Mouse (Mus musculus): ENCODE data around the gene Med13l. TPM values are rescaled to one million over a fixed set of nuclear protein-coding genes. Genes with fewer than 3 reads are reported as not detected.

Med13l gene
- total and polyA plus RNA-seq, 2 experiments: 4.2 to 5.0 TPM

GRCm38 (mm10) chr5:118797811-118798210, 237.3 kb downstream of the Med13l start:
- no peak for TF ChIP-seq CTCF (IDR thresholded peaks at IDR 0.05; ENCODE audit: low read depth, low read length)
- no peak for TF ChIP-seq POLR2A (IDR thresholded peaks at IDR 0.05; ENCODE audit: extremely low read depth, insufficient read depth, low read length)
- no peaks in the 10 kb centered on the region for H3K36me3 ChIP-seq (ENCODE audit: control insufficient read depth, insufficient read depth, low read length)
- WGBS: 89% methylated on average over 11 of the region's 11 CpGs
- no peak for DNase-seq (ENCODE audit: extremely low read depth, low read depth, low spot score)
- H3K4me1 ChIP-seq (ENCODE audit: control insufficient read depth, insufficient read depth, low read length): peaks cover 3% of the 10 kb centered on the region; the same call in 1 of the 2 replicates
- no peak overlapping the region for H3K27ac ChIP-seq (replicated peaks; ENCODE audit: insufficient read depth, low read depth, low read length)
- no peak overlapping the region for H3K4me3 ChIP-seq (ENCODE audit: insufficient read depth, low read depth, low read length)
- H3K27me3 ChIP-seq (ENCODE audit: control insufficient read depth, insufficient read depth, low read length): no peaks in the 10 kb centered on the region
- no peak overlapping the region for H3K9ac ChIP-seq (ENCODE audit: low read depth, low read length)
- no peaks in the 10 kb centered on the region for H3K79me2 ChIP-seq (ENCODE audit: control insufficient read depth, insufficient read depth, low read length)

GRCm38 (mm10) chr5:118801592-118801991, 241.1 kb downstream of the Med13l start:
- 32% methylated on average over 5 of the region's 5 CpGs for WGBS
- TF ChIP-seq POLR2A (IDR thresholded peaks at IDR 0.05; ENCODE audit: extremely low read depth, insufficient read depth, low read length) (no peak), CTCF (IDR thresholded peaks at IDR 0.05; ENCODE audit: low read depth, low read length) (no peak)
- peaks cover 3% of the 10 kb centered on the region; the same call in 1 of the 2 replicates for H3K4me1 ChIP-seq (ENCODE audit: control insufficient read depth, insufficient read depth, low read length)
- no peak overlapping the region for H3K4me3 ChIP-seq (ENCODE audit: insufficient read depth, low read depth, low read length)
- no peaks in the 10 kb centered on the region for H3K79me2 ChIP-seq (ENCODE audit: control insufficient read depth, insufficient read depth, low read length)
- DNase-seq (ENCODE audit: extremely low read depth, low read depth, low spot score): no peak
- H3K9ac ChIP-seq (ENCODE audit: low read depth, low read length): no peak overlapping the region
- H3K27me3 ChIP-seq (ENCODE audit: control insufficient read depth, insufficient read depth, low read length): no peaks in the 10 kb centered on the region
- no peak overlapping the region for H3K27ac ChIP-seq (replicated peaks; ENCODE audit: insufficient read depth, low read depth, low read length)
- no peaks in the 10 kb centered on the region for H3K36me3 ChIP-seq (ENCODE audit: control insufficient read depth, insufficient read depth, low read length)

GRCm38 (mm10) chr5:118802036-118802435, 241.6 kb downstream of the Med13l start:
- no peak overlapping the region for H3K4me3 ChIP-seq (ENCODE audit: insufficient read depth, low read depth, low read length)
- no peak overlapping the region for H3K27ac ChIP-seq (replicated peaks; ENCODE audit: insufficient read depth, low read depth, low read length)
- no peak for TF ChIP-seq POLR2A (IDR thresholded peaks at IDR 0.05; ENCODE audit: extremely low read depth, insufficient read depth, low read length)
- TF ChIP-seq CTCF (IDR thresholded peaks at IDR 0.05; ENCODE audit: low read depth, low read length): no peak
- no peaks in the 10 kb centered on the region for H3K36me3 ChIP-seq (ENCODE audit: control insufficient read depth, insufficient read depth, low read length)
- H3K79me2 ChIP-seq (ENCODE audit: control insufficient read depth, insufficient read depth, low read length): no peaks in the 10 kb centered on the region
- H3K27me3 ChIP-seq (ENCODE audit: control insufficient read depth, insufficient read depth, low read length): no peaks in the 10 kb centered on the region
- H3K9ac ChIP-seq (ENCODE audit: low read depth, low read length): no peak overlapping the region
- peak; percentile 32 for DNase-seq (ENCODE audit: extremely low read depth, low read depth, low spot score)
- WGBS: 42% methylated on average over 7 of the region's 7 CpGs
- H3K4me1 ChIP-seq (ENCODE audit: control insufficient read depth, insufficient read depth, low read length): peaks cover 3% of the 10 kb centered on the region; the same call in 1 of the 2 replicates

DNA sequence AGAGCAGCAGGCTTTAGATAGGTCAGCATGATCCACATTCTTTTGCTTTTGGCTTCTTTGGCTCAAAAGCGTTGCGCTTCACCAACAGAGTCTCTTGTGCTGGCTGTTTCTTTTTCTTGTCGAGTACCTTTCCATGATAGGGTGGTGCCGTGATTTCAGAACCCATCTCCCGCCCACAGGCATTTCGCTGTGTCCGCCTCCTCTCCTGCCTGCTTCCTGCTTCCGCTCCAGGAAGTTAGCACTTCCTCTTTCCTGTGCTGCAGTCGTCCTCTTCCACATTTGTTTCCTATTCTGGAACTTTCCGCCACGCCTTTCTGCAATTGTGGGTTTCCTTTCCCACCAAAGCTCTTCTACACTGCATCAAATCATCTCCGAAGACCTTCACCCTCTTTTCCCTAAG, 248.5 kb downstream of the Med13l start:
- Histone ChIP-seq H3K27ac (replicated peaks; ENCODE audit: insufficient read depth, low read depth, low read length) (no peak overlapping the region), H3K79me2 (ENCODE audit: control insufficient read depth, insufficient read depth, low read length) (no peaks in the 10 kb centered on the region), H3K27me3 (ENCODE audit: control insufficient read depth, insufficient read depth, low read length) (no peaks in the 10 kb centered on the region), H3K4me3 (ENCODE audit: insufficient read depth, low read depth, low read length) (no peak overlapping the region), H3K9ac (ENCODE audit: low read depth, low read length) (no peak overlapping the region), H3K4me1 (ENCODE audit: control insufficient read depth, insufficient read depth, low read length) (no peaks in the 10 kb centered on the region), H3K36me3 (ENCODE audit: control insufficient read depth, insufficient read depth, low read length) (no peaks in the 10 kb centered on the region)
- WGBS: 78% methylated on average over 12 of the region's 12 CpGs
- TF ChIP-seq POLR2A (IDR thresholded peaks at IDR 0.05; ENCODE audit: extremely low read depth, insufficient read depth, low read length) (no peak), CTCF (IDR thresholded peaks at IDR 0.05; ENCODE audit: low read depth, low read length) (no peak)
- no peak for DNase-seq (ENCODE audit: extremely low read depth, low read depth, low spot score)

DNA sequence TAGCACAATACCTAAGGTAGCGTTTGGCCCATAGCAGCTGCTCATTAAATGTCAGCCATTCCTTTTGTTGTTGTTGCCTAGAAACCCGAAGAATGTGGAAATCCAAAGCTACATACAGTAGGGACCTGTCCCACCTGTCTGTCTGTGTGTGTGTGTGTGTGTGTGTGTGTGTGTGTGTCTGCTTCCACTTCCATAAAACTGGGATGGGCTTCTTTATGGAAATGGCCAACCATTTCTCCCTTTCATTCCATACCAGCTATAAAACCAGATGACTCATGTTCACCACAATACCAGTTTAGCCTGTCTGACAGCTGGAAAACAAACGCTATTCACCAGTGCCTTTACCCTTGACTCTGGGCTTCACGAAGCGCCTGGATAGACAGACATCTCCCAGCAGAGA, 249.1 kb downstream of the Med13l start:
- no peak for DNase-seq (ENCODE audit: extremely low read depth, low read depth, low spot score)
- 84% methylated on average over 5 of the region's 5 CpGs for WGBS
- no peaks in the 10 kb centered on the region for H3K79me2 ChIP-seq (ENCODE audit: control insufficient read depth, insufficient read depth, low read length)

DNA sequence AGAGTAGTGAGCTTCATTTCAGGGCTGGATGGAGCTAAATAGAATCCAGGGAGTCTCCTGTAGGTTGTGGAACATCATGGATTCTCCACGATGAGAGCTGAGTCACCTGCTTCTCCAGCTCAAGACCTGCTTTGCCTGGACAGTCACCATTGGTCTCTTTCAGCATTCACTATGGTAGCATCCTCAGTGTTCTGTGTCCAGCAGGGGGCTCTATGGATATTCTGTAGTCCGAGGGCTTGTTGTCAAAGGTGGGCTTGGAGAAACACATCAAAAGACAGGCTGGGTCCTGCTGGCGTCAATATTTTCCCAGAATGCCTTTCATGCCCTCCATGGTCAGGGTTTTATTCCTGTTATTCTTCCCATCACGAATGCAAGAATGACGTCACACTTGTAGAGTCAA, 251.2 kb downstream of the Med13l start:
- no peak for TF ChIP-seq POLR2A (IDR thresholded peaks at IDR 0.05; ENCODE audit: extremely low read depth, insufficient read depth, low read length)
- no peak for TF ChIP-seq CTCF (IDR thresholded peaks at IDR 0.05; ENCODE audit: low read depth, low read length)
- no peaks in the 10 kb centered on the region for H3K79me2 ChIP-seq (ENCODE audit: control insufficient read depth, insufficient read depth, low read length)
- no peak for DNase-seq (ENCODE audit: extremely low read depth, low read depth, low spot score)
- H3K4me3 ChIP-seq (ENCODE audit: insufficient read depth, low read depth, low read length): no peak overlapping the region
- no peak overlapping the region for H3K9ac ChIP-seq (ENCODE audit: low read depth, low read length)
- H3K27me3 ChIP-seq (ENCODE audit: control insufficient read depth, insufficient read depth, low read length): no peaks in the 10 kb centered on the region
- 46% methylated on average over 5 of the region's 5 CpGs for WGBS
- no peaks in the 10 kb centered on the region for H3K36me3 ChIP-seq (ENCODE audit: control insufficient read depth, insufficient read depth, low read length)
- no peaks in the 10 kb centered on the region for H3K4me1 ChIP-seq (ENCODE audit: control insufficient read depth, insufficient read depth, low read length)
- no peak overlapping the region for H3K27ac ChIP-seq (replicated peaks; ENCODE audit: insufficient read depth, low read depth, low read length)

More for the DNA sequence above, 249.1 kb downstream of the Med13l start:
- TF ChIP-seq CTCF (IDR thresholded peaks at IDR 0.05; ENCODE audit: low read depth, low read length): no peak
- TF ChIP-seq POLR2A (IDR thresholded peaks at IDR 0.05; ENCODE audit: extremely low read depth, insufficient read depth, low read length): no peak
- Histone ChIP-seq H3K9ac (ENCODE audit: low read depth, low read length) (no peak overlapping the region), H3K36me3 (ENCODE audit: control insufficient read depth, insufficient read depth, low read length) (no peaks in the 10 kb centered on the region), H3K4me3 (ENCODE audit: insufficient read depth, low read depth, low read length) (no peak overlapping the region), H3K4me1 (ENCODE audit: control insufficient read depth, insufficient read depth, low read length) (no peaks in the 10 kb centered on the region), H3K27ac (replicated peaks; ENCODE audit: insufficient read depth, low read depth, low read length) (no peak overlapping the region), H3K27me3 (ENCODE audit: control insufficient read depth, insufficient read depth, low read length) (no peaks in the 10 kb centered on the region)

All from liver, adult 2 months (tissue).